15 mouse cellular contexts compared by ENCODE assay signal in genomic region chr10:117461791-117462516, GRCm38 (mm10).
DNase-seq lines count a peak whose midpoint lies in the region; ATAC-seq lines count a peak whose summit lies in the region.
"Had no signal": no experiment of that assay in that cellular context is flagged by ENCODE, and none has a peak within 500 bp of the region (broad histone marks: within the 10 kb centered on the region; RNA-seq: fewer than 3 reads in every experiment).

No protein-coding gene starts in this region.

- H3K4me3 ChIP-seq in kidney, embryonic 16.5 days (ENCODE audit: low read length) = no peak overlapping the region
- no peak overlapping the region for H3K4me3 ChIP-seq in liver, embryonic 13.5 days (replicated peaks)
- H3K4me3 ChIP-seq: gastrocnemius, adult 2 months; hindbrain, embryonic 10.5 days had no signal

- WGBS in kidney, embryonic 16.5 days = 41% methylated on average over 11 of the region's 11 CpGs
- 39% methylated on average over 11 of the region's 11 CpGs for WGBS in liver, embryonic 13.5 days (ENCODE audit: insufficient replicate concordance)

- no peak overlapping the region for H3K4me2 ChIP-seq in kidney, embryonic 16.5 days (replicated peaks; ENCODE audit: low read depth, low read length)
- no peak overlapping the region for H3K4me2 ChIP-seq in liver, embryonic 13.5 days

- H3K27ac ChIP-seq in kidney, embryonic 16.5 days (ENCODE audit: low read length) = no peak overlapping the region
- H3K27ac ChIP-seq in liver, embryonic 13.5 days = no peak overlapping the region
- H3K27ac ChIP-seq: gastrocnemius, adult 2 months; hindbrain, embryonic 10.5 days had no signal

- H3K27me3 ChIP-seq in kidney, embryonic 16.5 days (ENCODE audit: insufficient read depth, low read length) = no peaks in the 10 kb centered on the region
- H3K27me3 ChIP-seq in liver, embryonic 13.5 days = no peaks in the 10 kb centered on the region

- no peak overlapping the region for H3K9ac ChIP-seq in kidney, embryonic 16.5 days (replicated peaks; ENCODE audit: low read length)
- H3K9ac ChIP-seq in liver, embryonic 13.5 days = no peak overlapping the region

- peak; percentile 20; the same call in 1 of the 2 replicates for ATAC-seq in kidney, embryonic 16.5 days (ENCODE audit: low FRiP score, low TSS enrichment)
- peak; percentile 57; the same call in 1 of the 2 replicates for ATAC-seq in liver, embryonic 13.5 days (ENCODE audit: low read depth)
- ATAC-seq in monocyte, adult 5-6 weeks (replicated peaks; ENCODE audit: insufficient number of reproducible peaks, low FRiP score, low TSS enrichment, poor library complexity, severe bottlenecking) = no peak
- ATAC-seq: forebrain, embryonic 16.5 days; inflammation-experienced regulatory T-cells, adult 6 months had no signal

- H3K9me3 ChIP-seq in kidney, embryonic 16.5 days (ENCODE audit: low read length) = no peaks in the 10 kb centered on the region
- no peaks in the 10 kb centered on the region for H3K9me3 ChIP-seq in liver, embryonic 13.5 days (replicated peaks)
- H3K9me3 ChIP-seq: hindbrain, embryonic 10.5 days had no signal

- H3K36me3 ChIP-seq in kidney, embryonic 16.5 days (ENCODE audit: insufficient read depth, low read length) = no peaks in the 10 kb centered on the region
- no peaks in the 10 kb centered on the region for H3K36me3 ChIP-seq in liver, embryonic 13.5 days
- H3K36me3 ChIP-seq: hindbrain, embryonic 10.5 days had no signal

- H3K4me1 ChIP-seq in kidney, embryonic 16.5 days (ENCODE audit: insufficient read depth, low read length) = peaks cover 12% of the 10 kb centered on the region
- peaks cover 19% of the 10 kb centered on the region for H3K4me1 ChIP-seq in liver, embryonic 13.5 days (replicated peaks)
- H3K4me1 ChIP-seq: hindbrain, embryonic 10.5 days had no signal

- no peak for DNase-seq in kidney, adult 18-20 months
- DNase-seq in 3T3-L1 (ENCODE audit: low read depth, low spot score) (peak; percentile 95), 416B (ENCODE audit: low read depth) (peak; percentile 42)
- no peak for DNase-seq in liver, embryonic 13.5 days
- no peak for DNase-seq in layer of hippocampus, postnatal 36 days
- DNase-seq: cerebellum, postnatal 14 days; gastrocnemius, adult 2 months; heart, adult 18-20 months; retina, postnatal 1 day; thymus, adult 2 months had no signal

Comparison
In these comparisons a context has a peak if more than half of its experiments do, and no peak if none do; other contexts are left out.
1. DNase-seq: peak in 3T3-L1 (single experiment) and 416B (single experiment); none in kidney, adult 18-20 months (single experiment), liver, embryonic 13.5 days (single experiment) and layer of hippocampus, postnatal 36 days (0 of 2).